Mouse (Mus musculus) midbrain, embryonic 15.5 days (tissue): ENCODE measurements around the gene Slc6a18. TPM values are rescaled to one million over a fixed set of nuclear protein-coding genes. Genes with fewer than 3 reads are reported as not detected.
"Not testable (repeated sequence)": the region's sequence is repeated elsewhere in the genome, so short reads cannot be mapped to it uniquely, and the experiment has no call there.

Source experiments
- ATAC-seq: fragments of 200-750 bp; cut with Nextera tagmentation; replicated peaks from 2 replicates; pipeline ENCODE4 v1.8.0; 2017; ENCODE audit warnings: moderate TSS enrichment
- H3K27ac ChIP-seq: fragments of 300-500 bp; sonication (generic); 2 replicates; pipeline ENCODE4 v1.5.1; 2015; ENCODE audit warnings: mild to moderate bottlenecking, inconsistent platforms
- H3K27me3 ChIP-seq: fragments of 300-500 bp; sonication (generic); replicated peaks from 2 replicates; pipeline ENCODE4 v1.6.1; 2015; ENCODE audit warnings: inconsistent platforms
- H3K36me3 ChIP-seq: fragments of 300-500 bp; sonication (generic); replicated peaks from 2 replicates; pipeline ENCODE4 v1.6.1; 2015; ENCODE audit warnings: inconsistent platforms
- H3K4me1 ChIP-seq: fragments of 300-500 bp; sonication (generic); 2 replicates; pipeline ENCODE4 v1.6.1; 2015; ENCODE audit warnings: inconsistent platforms
- H3K4me2 ChIP-seq: fragments of 300-500 bp; sonication (generic); 2 replicates; pipeline ENCODE4 v1.6.1; 2015; ENCODE audit warnings: inconsistent platforms, mild to moderate bottlenecking, moderate library complexity
- H3K4me3 ChIP-seq: fragments of 300-500 bp; sonication (generic); 2 replicates; pipeline ENCODE4 v1.5.1; 2015; ENCODE audit warnings: mild to moderate bottlenecking, inconsistent platforms
- H3K9ac ChIP-seq: fragments of 300-500 bp; sonication (generic); 2 replicates; pipeline ENCODE4 v1.6.1; 2015; ENCODE audit warnings: mild to moderate bottlenecking, inconsistent platforms
- H3K9me3 ChIP-seq: fragments of 300-500 bp; sonication (generic); 2 replicates; pipeline ENCODE4 v1.6.1; 2016; ENCODE audit warnings: inconsistent platforms
- WGBS: fragments of 180-500 bp; shearing (Covaris S2); methylation state at CpG from one replicate; pipeline ENCODE4 v1.1.7; 2015; ENCODE audit warnings: mixed read lengths; 5-methylcytosine and 5-hydroxymethylcytosine counted together
- polyA plus RNA-seq: library from polyadenylated mRNA; unstranded; fragments of >200 nt; fragmentation: Nextera tagmentation; extraction: Ambion mirVana; gene quantifications from 2 replicates; pipeline ENCODE4 v1.2.1, GENCODE M21; 2015

Slc6a18 gene
- not detected in 2 replicates for polyA plus RNA-seq

DNA sequence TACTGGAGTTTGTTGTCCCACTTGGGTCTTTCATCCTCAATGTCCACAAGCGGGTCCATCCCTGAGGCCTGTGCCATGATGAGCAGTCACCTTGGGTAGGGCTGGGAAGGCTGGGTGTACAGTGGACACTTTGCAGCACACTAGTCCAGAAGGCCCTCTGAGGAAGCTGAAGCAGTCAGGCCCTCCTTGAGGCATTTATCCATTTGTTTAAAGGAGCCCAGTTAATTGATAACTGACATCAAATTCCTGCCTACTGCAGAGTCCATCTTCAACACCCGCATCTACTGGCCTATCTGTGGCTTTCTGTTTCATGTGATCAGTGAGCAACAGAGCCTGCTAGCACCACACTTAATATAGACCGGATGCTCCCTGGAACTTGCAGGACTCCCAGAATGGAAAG, at the start of gene Slc6a18:
Slc6a18 (minus strand) TSS at position 171 of the 400 bp plus-strand sequence.
- no peak within 1 kb of the TSS for H3K9ac ChIP-seq

DNA sequence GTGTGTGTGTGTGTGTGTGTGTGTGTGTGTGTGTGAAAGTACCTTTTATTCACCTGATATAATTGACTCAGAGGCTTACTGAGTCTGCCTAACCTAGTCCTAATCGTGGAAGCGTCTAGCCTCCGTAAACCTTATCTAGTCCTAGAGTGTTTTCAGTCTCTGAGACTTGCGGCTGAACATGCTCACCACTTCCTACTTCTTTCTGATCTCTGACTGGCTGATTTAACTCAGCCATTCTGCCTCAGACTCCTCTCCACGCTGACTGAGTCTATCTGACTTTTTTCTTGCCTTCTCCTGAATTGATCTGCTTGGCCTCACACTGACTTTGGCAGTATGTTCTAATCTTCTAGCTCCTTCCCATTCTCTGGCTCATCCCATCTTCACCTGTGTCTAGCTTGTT, 47.5 kb upstream of the Slc6a18 start:
- Histone ChIP-seq H3K9ac (no peak overlapping the region), H3K36me3 (no peaks in the 10 kb centered on the region), H3K27me3 (no peaks in the 10 kb centered on the region), H3K4me2 (no peak overlapping the region), H3K9me3 (no peaks in the 10 kb centered on the region), H3K4me3 (no peak overlapping the region), H3K27ac (no peak overlapping the region), H3K4me1 (no peaks in the 10 kb centered on the region)
- 83% methylated on average over 5 of the region's 5 CpGs for WGBS
- ATAC-seq = no peak

More for the DNA sequence above, at the start of gene Slc6a18:
- no peaks in the 10 kb centered on the region for H3K4me1 ChIP-seq
- H3K9me3 ChIP-seq = no peaks in the 10 kb centered on the region
- no peaks in the 10 kb centered on the region for H3K27me3 ChIP-seq
- no peak for ATAC-seq
- no peak within 1 kb of the TSS for H3K27ac ChIP-seq
- H3K4me2 ChIP-seq = no peak within 1 kb of the TSS
- WGBS = 89% methylated on average over 3 of the region's 3 CpGs
- H3K36me3 ChIP-seq = no peaks in the 10 kb centered on the region
- H3K4me3 ChIP-seq = no peak within 1 kb of the TSS

DNA sequence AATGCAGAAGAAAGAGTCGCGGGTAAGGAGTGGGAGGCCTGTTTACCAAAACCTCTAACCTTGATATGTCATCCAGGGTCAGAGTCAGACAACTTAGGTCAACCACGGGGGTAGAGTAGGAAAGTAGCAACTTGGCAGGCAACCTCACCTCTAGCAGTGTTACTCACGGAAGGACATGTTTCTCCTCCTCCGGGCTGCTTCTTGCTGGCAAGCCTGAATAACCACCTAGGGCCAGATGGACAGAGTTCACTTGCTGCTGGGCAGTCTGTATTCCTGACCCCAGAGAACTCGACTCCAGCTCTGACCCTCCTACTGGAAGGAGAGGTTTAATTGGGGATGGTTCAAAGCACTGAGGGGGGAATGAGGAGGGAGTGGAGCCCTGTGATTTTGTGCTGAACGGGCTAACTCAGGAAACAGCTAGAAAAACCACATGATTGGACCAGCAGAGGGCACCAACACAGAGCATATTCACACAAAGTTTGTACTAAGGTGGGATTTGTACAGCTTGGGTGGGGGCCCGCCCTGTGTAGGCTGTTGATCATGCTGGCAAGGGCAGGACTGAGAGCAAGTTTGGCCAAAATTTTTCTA, 45.4 kb upstream of the Slc6a18 start:
- Histone ChIP-seq H3K4me3 (no peak overlapping the region), H3K4me1 (no peaks in the 10 kb centered on the region), H3K9ac (no peak overlapping the region), H3K4me2 (no peak overlapping the region), H3K9me3 (no peaks in the 10 kb centered on the region), H3K36me3 (no peaks in the 10 kb centered on the region), H3K27ac (no peak overlapping the region), H3K27me3 (no peaks in the 10 kb centered on the region)
- no peak for ATAC-seq
- WGBS = 44% methylated on average over 8 of the region's 8 CpGs

DNA sequence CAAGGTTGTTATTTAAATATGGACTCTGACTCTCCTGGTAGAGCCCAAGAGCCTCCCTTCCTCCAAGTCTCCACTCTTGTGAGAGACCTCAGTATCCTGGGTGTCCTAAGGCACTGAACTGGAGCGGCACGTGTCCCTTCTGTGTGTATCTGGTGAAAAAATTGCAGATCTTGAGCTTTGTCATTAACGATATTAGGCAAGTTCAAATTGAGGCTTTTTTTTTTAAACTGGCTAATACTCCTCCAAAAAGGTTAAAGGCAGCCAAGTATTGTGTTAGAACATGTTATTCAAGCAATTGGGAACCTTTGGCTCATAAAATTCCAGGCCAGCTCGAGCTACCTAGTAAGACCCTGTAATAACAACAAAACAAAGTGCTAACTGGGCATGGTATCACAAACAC, 42.4 kb upstream of the Slc6a18 start:
- H3K9me3 ChIP-seq = no peaks in the 10 kb centered on the region
- H3K4me1 ChIP-seq = no peaks in the 10 kb centered on the region
- 87% methylated on average over 4 of the region's 4 CpGs for WGBS
- no peaks in the 10 kb centered on the region for H3K27me3 ChIP-seq
- H3K4me3 ChIP-seq = no peak overlapping the region
- no peak for ATAC-seq
- no peak overlapping the region for H3K9ac ChIP-seq
- no peak overlapping the region for H3K27ac ChIP-seq
- H3K4me2 ChIP-seq = no peak overlapping the region
- H3K36me3 ChIP-seq = no peaks in the 10 kb centered on the region

DNA sequence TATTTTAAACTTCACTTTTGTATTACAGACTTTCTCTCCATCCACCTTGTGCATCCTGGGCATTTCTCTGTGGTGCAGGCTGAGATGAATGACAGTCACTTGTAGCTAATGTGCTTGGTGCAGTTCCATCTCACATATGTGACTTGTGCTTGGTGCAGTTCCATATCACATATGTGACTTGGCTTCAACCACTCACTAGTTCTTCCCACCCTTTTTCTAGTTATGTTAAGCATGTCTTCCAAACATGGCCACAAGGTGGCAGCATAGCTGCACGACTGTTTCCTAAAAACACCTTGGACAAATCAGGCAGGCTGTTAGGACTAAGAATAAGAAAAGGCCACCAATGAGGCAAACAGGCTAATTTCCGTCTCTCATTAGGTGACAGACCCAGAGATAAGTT, 40.4 kb upstream of the Slc6a18 start:
- Histone ChIP-seq H3K4me1 (no peaks in the 10 kb centered on the region), H3K36me3 (no peaks in the 10 kb centered on the region), H3K4me3 (no peak overlapping the region), H3K9me3 (no peaks in the 10 kb centered on the region), H3K27me3 (no peaks in the 10 kb centered on the region), H3K4me2 (no peak overlapping the region), H3K9ac (no peak overlapping the region), H3K27ac (no peak overlapping the region)
- WGBS = 4% methylated on average over 2 of the region's 2 CpGs
- ATAC-seq = peak; percentile 78

DNA sequence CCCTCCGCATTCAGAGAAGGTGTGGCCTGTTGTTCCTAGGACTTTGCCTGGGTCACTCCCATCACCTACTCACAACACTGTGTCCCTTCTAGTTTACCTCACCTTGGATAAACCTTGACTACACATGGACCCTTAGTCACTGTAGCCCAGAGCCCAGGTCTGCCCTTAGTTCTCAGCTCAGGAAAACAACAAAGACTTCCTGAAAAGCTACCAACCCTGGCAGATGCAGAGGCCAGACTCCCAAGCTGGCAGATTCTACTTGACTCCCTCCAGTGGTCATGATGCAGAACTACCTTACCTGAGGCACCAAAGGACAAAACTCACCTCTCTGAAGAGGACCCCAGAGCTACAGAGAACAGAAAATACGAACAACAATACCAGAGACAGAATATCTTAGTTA, 36.2 kb upstream of the Slc6a18 start:
- 70% methylated on average over 2 of the region's 2 CpGs for WGBS

DNA sequence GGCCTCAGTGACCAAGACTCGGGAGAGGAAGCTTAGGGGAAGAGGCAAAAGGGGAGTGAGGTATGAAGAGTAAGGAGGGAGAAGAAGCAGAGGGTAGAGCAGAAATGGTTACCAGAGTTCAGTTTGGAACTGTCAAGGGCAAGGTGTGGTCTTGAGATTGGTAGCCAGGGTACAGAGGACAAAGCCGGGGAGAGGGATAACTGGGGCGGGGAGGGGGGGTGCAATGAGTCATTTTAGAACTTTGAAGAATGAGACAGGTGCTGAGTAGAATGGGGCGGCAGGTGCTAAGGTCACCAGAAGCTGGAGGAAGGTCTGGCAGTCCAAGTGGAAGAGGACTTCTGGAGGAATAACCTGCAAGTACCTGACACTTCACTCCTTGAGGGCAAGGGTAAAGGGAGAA, 35.4 kb upstream of the Slc6a18 start:
- no peaks in the 10 kb centered on the region for H3K4me1 ChIP-seq
- no peak overlapping the region for H3K4me2 ChIP-seq
- no peaks in the 10 kb centered on the region for H3K36me3 ChIP-seq
- H3K9me3 ChIP-seq = no peaks in the 10 kb centered on the region
- no peaks in the 10 kb centered on the region for H3K27me3 ChIP-seq
- no peak for ATAC-seq
- no peak overlapping the region for H3K4me3 ChIP-seq
- H3K27ac ChIP-seq = no peak overlapping the region
- 78% methylated on average over 4 of the region's 4 CpGs for WGBS
- no peak overlapping the region for H3K9ac ChIP-seq

More for the DNA sequence above, 36.2 kb upstream of the Slc6a18 start:
- Histone ChIP-seq H3K4me3 (no peak overlapping the region), H3K36me3 (no peaks in the 10 kb centered on the region), H3K27ac (no peak overlapping the region), H3K9ac (no peak overlapping the region), H3K4me1 (no peaks in the 10 kb centered on the region), H3K4me2 (no peak overlapping the region), H3K9me3 (no peaks in the 10 kb centered on the region), H3K27me3 (no peaks in the 10 kb centered on the region)
- ATAC-seq = no peak

DNA sequence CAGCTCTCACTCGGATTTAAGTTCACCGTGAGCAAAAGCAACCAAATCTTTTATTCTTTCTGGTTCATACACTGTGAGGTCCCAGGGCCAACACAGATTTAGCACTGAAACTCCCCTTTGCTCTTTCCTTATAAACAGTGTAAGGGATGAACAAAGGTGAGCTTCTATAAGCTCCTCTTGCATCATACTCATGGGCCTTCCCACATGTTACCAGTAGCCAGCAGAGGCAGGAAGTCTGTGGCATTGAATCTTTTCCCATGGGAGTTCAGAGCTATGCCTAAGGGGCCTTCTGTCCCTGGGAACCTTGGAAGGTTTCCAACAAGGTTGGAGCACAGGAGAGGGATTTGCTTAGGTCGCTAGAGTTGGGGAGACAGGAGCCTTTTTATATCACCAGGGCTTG, 34.4 kb upstream of the Slc6a18 start:
- H3K27ac ChIP-seq = no peak overlapping the region
- H3K4me1 ChIP-seq = no peaks in the 10 kb centered on the region
- H3K36me3 ChIP-seq = no peaks in the 10 kb centered on the region
- no peak for ATAC-seq
- H3K9ac ChIP-seq = no peak overlapping the region
- no peaks in the 10 kb centered on the region for H3K9me3 ChIP-seq
- H3K4me3 ChIP-seq = no peak overlapping the region
- H3K4me2 ChIP-seq = no peak overlapping the region
- no peaks in the 10 kb centered on the region for H3K27me3 ChIP-seq
- WGBS = 70% methylated on average over 3 of the region's 3 CpGs

DNA sequence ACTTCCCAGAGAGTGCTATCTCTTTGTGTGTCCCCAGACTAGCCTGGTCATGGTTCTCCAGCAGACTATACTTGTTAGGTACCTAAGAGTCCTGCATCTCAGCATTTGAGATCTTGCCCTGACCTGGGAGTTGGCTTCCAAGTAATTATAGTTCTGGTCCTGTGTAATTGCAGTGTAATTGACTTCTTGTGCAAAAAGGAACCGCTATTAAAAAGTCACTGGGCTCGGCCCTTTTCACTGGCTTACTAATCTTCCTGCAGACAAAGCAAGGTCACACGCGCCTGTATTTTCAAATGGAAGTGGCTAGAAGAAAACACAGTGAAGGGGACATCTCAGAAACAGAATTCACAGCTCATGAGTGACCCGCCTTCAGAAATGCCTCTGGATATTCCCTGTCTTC, 34.0 kb upstream of the Slc6a18 start:
- no peaks in the 10 kb centered on the region for H3K27me3 ChIP-seq
- no peak overlapping the region for H3K4me2 ChIP-seq
- no peak overlapping the region for H3K9ac ChIP-seq
- no peaks in the 10 kb centered on the region for H3K4me1 ChIP-seq
- 91% methylated on average over 5 of the region's 5 CpGs for WGBS
- H3K9me3 ChIP-seq = no peaks in the 10 kb centered on the region
- H3K4me3 ChIP-seq = no peak overlapping the region
- H3K27ac ChIP-seq = no peak overlapping the region
- no peaks in the 10 kb centered on the region for H3K36me3 ChIP-seq
- no peak for ATAC-seq

DNA sequence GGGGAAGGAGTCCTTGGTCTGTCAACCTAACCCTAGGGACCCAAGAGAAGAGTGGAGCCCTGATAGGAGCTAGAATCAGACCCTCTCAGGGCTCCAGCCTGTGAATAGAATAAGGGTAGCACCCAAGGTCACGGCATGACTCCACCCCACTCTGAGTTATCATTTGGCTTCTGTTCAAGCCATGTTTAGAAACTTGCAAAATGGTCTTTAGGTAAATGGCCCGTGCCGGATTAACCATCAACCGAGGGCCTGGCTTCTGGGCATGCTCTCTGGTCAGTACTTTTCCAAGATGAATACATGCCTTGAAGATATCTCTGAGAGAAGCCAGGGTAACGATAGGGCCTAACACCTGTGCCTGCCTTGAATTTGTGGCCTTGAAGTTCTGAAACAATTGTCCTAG, 33.4 kb upstream of the Slc6a18 start:
- Histone ChIP-seq H3K4me1 (no peaks in the 10 kb centered on the region), H3K4me2 (no peak overlapping the region), H3K4me3 (no peak overlapping the region), H3K27me3 (no peaks in the 10 kb centered on the region), H3K36me3 (no peaks in the 10 kb centered on the region), H3K27ac (no peak overlapping the region), H3K9me3 (no peaks in the 10 kb centered on the region), H3K9ac (no peak overlapping the region)
- WGBS = 92% methylated on average over 5 of the region's 5 CpGs
- no peak for ATAC-seq

DNA sequence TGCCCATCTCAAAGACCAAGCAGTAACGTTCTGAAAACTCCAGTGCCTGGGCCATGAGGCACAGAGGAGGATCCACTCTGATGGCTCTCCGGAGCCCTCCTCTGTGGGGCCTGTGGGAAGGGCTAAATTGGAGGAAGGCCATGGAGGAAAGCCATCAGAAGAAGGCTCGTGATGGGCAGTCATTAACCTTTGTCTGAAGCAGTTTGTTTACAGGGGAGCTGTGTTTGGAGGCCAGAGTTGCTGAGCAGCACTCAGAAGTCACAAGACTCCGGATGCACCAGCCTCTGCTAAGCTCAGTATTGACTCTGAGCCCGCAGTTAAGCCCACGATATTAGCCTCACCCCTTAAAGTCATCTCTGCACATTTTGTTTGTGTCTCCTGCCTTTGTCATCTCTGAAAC, 31.7 kb upstream of the Slc6a18 start:
- Histone ChIP-seq H3K27ac (no peak overlapping the region), H3K9me3 (no peaks in the 10 kb centered on the region), H3K36me3 (no peaks in the 10 kb centered on the region), H3K4me1 (no peaks in the 10 kb centered on the region), H3K9ac (no peak overlapping the region), H3K4me3 (no peak overlapping the region), H3K4me2 (no peak overlapping the region), H3K27me3 (no peaks in the 10 kb centered on the region)
- ATAC-seq = no peak
- 67% methylated on average over 6 of the region's 6 CpGs for WGBS

DNA sequence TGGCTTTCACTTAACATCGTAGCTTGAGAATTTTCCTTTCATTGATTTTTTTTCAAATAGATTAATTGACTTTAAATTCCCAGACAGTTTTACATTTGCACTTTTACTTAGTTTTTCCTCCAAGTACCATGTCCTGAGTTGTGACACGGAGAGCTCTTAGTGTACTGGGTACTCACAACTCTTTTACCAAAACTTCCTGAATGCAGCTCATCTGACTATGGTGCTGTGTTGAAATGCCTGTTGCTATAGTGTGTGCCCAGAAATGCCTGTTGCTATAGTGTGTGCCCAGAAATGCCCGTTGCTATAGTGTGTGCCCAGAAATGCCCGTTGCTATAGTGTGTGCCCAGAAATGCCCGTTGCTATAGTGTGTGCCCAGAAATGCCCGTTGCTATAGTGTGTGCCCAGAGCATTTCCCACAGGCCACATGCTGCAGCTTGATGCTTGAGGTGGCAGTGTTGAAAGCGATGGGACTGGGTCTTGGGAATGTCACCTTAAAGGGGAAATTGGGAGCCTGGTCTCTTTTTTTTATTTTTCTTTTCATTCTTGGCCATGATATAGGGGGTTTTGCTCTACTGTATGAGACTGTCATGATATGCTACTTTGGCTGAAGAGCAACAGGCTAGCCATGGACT, 27.0 kb upstream of the Slc6a18 start, which contains the start of gene Slc6a19:
Slc6a19 (minus strand) TSS at position 172 of the 632 bp plus-strand sequence.
- H3K4me1 ChIP-seq = no peaks in the 10 kb centered on the region
- H3K36me3 ChIP-seq = no peaks in the 10 kb centered on the region
- WGBS = 73% methylated on average over 7 of the region's 7 CpGs
- H3K9ac ChIP-seq = no peak within 1 kb of the TSS
- no peaks in the 10 kb centered on the region for H3K27me3 ChIP-seq
- H3K27ac ChIP-seq = no peak within 1 kb of the TSS
- no peaks in the 10 kb centered on the region for H3K9me3 ChIP-seq
- no peak within 1 kb of the TSS for H3K4me2 ChIP-seq
- ATAC-seq = no peak
- H3K4me3 ChIP-seq = no peak within 1 kb of the TSS

DNA sequence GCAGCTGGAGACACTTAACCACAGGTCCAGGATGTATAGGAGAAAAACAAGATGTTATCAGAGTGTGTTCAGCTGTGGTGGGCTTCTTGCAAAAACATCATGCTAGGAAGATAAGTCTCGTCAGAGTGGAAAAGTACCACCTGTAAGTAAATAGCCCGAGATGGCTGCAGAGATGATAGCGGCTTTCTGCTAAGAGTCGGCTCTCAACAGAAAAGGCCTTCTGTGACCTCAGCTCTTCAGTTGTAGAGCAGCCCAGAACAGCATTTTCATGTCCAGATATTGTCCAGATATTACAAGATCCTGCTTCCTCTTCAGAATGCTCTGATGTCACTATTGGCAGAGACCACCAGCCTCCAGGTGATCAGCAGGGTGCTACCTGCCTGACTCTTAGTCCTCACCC, 25.7 kb upstream of the Slc6a18 start:
- not testable (repeated sequence) for ATAC-seq, H3K4me1 ChIP-seq, H3K4me2 ChIP-seq, H3K36me3 ChIP-seq, H3K27ac ChIP-seq, H3K9ac ChIP-seq, H3K4me3 ChIP-seq, H3K9me3 ChIP-seq, H3K27me3 ChIP-seq
- WGBS = 88% methylated on average over 4 of the region's 4 CpGs
